Mouse (Mus musculus): Measurements from ENCODE around the gene Zfpm1. TPM values are rescaled to one million over a fixed set of nuclear protein-coding genes. Genes with fewer than 3 reads are reported as not detected.
"Not testable (repeated sequence)": the region's sequence is repeated elsewhere in the genome, so short reads cannot be mapped to it uniquely, and the experiment has no call there.

Zfpm1 gene
- polyA plus RNA-seq, 1 experiment from 2014 or later = 1.5 TPM

DNA sequence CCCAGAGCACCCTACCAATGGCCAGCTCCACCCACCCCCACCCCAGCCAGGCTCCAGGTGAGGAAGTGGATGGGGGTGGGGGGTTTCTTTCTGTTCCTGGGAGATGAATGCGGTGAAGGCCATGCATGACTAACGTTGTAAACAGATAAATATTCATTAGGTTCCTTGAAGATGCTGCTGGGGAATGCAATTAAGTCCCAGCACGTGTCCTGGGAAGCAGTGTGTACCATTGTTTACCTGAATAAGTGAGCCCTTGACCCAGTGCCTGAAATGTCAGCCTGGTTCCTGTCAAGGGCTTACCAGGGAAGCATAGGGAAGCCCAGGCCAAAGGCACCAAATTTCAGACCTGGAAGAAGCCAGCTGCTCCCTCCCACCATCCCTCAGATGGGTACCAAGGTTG, 38.6 kb downstream of the Zfpm1 start:
- H3K9me3 ChIP-seq = no peaks in the 10 kb centered on the region
- 3% methylated on average over 3 of the region's 3 CpGs for WGBS
- no peak overlapping the region for H3K4me2 ChIP-seq
- no peak overlapping the region for H3K27ac ChIP-seq
- H3K27me3 ChIP-seq (replicated peaks) = no peaks in the 10 kb centered on the region
- no peak for ATAC-seq (replicated peaks)
- H3K4me3 ChIP-seq = no peak overlapping the region
- no peaks in the 10 kb centered on the region for H3K36me3 ChIP-seq (replicated peaks)
- no peak overlapping the region for H3K9ac ChIP-seq
- H3K4me1 ChIP-seq = peaks cover 33% of the 10 kb centered on the region

DNA sequence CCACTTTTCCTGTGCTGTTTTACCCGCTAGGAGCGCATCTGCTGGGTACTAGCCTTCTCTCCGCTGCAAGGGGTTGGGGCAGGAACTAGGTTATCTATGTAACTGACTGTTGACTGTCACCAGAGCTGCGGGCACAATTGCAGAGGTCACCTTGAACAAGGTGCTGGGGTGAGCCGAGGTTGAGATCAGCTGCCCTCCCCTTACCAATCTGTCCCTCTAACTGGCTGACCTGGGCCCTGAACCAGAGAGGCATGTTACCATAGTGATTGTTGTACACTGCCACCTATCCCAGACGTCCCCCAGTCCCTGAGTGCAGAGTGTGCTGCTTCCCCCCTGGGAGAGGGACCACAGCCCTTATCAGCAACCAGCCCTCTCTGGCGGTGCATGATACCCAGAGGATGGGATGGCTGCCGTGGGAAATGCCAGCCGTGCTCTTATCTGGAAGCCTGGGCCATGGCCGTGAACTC, 39.5 kb downstream of the Zfpm1 start:
- Histone ChIP-seq H3K9me3 (no peaks in the 10 kb centered on the region), H3K9ac (no peak overlapping the region), H3K27me3 (replicated peaks) (no peaks in the 10 kb centered on the region), H3K27ac (no peak overlapping the region), H3K4me1 (peaks cover 42% of the 10 kb centered on the region), H3K4me3 (no peak overlapping the region), H3K36me3 (replicated peaks) (no peaks in the 10 kb centered on the region), H3K4me2 (no peak overlapping the region)
- WGBS = 66% methylated on average over 10 of the region's 10 CpGs
- ATAC-seq (replicated peaks) = no peak

DNA sequence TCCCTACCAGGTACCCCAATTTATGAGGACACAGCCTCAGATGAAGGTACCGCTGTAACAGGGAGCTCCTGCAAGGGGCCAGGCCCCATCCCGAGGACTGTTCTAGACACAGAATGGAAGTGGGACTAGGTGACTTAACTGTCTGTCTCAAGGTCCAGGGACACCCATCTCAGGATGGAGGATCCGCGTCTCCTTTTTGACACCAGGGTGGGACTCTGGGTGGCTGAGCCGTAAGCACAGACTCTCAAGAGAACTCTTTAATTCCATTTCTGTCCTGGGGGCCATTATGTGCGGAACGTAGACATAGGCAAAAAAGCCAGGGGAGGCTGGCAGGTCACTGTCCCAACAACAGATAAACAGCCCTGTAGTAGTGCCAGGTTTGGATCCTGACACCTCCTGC, 40.2 kb downstream of the Zfpm1 start:
- H3K4me2 ChIP-seq = no peak overlapping the region
- H3K27me3 ChIP-seq (replicated peaks) = no peaks in the 10 kb centered on the region
- H3K36me3 ChIP-seq (replicated peaks) = no peaks in the 10 kb centered on the region
- no peak overlapping the region for H3K9ac ChIP-seq
- H3K27ac ChIP-seq = no peak overlapping the region
- H3K4me3 ChIP-seq = no peak overlapping the region
- ATAC-seq (replicated peaks) = no peak
- WGBS = 90% methylated on average over 7 of the region's 7 CpGs
- no peaks in the 10 kb centered on the region for H3K9me3 ChIP-seq
- peaks cover 42% of the 10 kb centered on the region for H3K4me1 ChIP-seq

DNA sequence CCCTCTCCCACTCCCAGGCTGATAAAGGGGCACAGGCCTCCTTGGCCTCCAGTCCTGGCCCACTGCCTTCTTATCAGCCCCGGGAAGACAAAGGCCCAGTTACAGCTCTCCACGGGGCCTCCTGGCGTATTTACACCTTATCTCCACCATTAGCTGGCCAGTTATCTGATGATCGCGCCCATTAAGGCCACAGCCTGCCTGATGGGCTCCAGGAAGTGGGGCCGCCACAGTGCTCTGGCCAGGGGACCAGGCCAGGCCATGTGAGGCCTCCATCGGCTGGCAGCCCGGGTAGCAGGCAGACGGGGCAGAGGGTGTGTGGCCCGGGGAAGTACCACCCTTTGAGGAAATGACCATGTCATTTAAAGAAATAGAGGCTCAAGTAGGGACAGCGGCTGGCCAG, 40.9 kb downstream of the Zfpm1 start:
- Histone ChIP-seq H3K27me3 (replicated peaks) (no peaks in the 10 kb centered on the region), H3K9ac (no peak overlapping the region), H3K4me1 (peaks cover 42% of the 10 kb centered on the region), H3K4me2 (no peak overlapping the region), H3K27ac (no peak overlapping the region), H3K4me3 (no peak overlapping the region), H3K36me3 (replicated peaks) (no peaks in the 10 kb centered on the region), H3K9me3 (no peaks in the 10 kb centered on the region)
- no peak for ATAC-seq (replicated peaks)
- 63% methylated on average over 11 of the region's 11 CpGs for WGBS

DNA sequence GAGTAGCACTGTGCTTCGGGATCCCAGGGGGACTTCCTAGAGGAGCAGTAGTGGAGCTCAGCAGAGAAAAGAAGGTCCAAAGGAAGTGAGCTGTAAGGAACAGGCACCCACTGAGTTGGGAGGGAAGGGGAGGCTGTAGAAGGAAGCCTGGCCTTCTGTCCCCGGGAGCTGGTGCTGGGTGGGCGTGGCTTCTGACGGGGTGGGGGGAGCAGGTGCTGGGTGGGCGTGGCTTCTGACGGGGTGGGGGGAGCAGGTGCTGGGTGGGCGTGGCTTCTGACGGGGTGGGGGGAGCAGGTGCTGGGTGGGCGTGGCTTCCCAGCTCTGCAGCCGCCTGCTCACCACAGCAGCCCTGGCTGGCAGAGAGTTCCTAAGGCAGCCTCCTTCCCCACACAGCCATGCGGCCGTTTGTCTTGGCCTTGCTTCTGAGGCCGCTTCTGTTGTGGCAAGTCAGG, 42.0 kb downstream of the Zfpm1 start:
- Histone ChIP-seq H3K4me1 (peaks cover 46% of the 10 kb centered on the region), H3K27ac (0 out of 2 replicates have a peak overlapping the region, but pooled peaks have one; percentile 12)
- H3K27me3 ChIP-seq (replicated peaks); H3K9ac ChIP-seq; H3K4me3 ChIP-seq; H3K9me3 ChIP-seq; H3K36me3 ChIP-seq (replicated peaks); ATAC-seq (replicated peaks); H3K4me2 ChIP-seq: not testable (repeated sequence)
- 7% methylated on average over 11 of the region's 13 CpGs for WGBS

DNA sequence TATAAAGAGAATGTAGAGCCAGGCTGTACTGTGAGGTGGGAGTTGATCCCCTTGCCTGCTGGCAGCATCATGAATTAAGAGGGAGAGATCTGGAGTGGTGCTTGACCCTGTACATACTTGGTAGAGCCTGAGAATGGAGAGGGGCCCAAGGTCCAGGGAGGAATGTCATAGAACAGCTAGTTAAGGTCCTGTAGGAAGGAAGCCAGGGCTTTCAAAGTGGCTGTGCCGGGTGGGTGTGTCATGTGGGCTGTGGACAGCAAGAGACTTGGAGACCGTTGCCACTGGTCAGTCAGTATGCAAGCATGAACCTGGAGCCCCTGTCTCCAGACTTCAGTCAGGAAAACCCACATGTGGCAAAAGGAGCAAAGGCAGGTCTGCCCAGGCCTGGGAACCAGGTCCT, 43.3 kb downstream of the Zfpm1 start:
- Histone ChIP-seq H3K9me3 (no peaks in the 10 kb centered on the region), H3K36me3 (replicated peaks) (no peaks in the 10 kb centered on the region), H3K4me1 (peaks cover 52% of the 10 kb centered on the region), H3K9ac (no peak overlapping the region), H3K27me3 (replicated peaks) (no peaks in the 10 kb centered on the region), H3K4me3 (no peak overlapping the region), H3K27ac (no peak overlapping the region), H3K4me2 (no peak overlapping the region)
- ATAC-seq (replicated peaks) = no peak
- WGBS = 64% methylated on average over 2 of the region's 2 CpGs

DNA sequence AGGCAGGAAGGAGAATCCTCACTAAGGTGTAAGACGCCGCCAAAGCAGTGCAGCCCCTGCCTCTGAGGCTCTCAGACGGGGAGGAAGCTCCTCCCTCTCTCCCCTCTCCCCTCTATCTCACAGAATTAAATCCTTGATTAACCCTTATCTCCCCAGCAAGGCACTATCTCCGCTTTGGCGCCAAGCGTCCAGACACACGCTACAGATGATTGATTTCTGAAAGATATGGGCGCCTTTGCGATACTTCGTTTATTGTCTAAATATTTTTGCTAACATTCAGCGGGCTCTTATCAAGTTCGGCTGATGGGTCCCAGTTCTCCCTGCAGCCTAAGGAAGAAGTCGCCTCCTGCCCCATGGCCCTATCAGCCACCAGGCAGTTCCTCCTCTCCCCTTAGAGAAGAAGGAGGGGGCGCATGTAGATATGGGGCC, 44.2 kb downstream of the Zfpm1 start:
- H3K4me3 ChIP-seq = 0 out of 2 replicates have a peak overlapping the region, but pooled peaks have one; percentile 7
- H3K9ac ChIP-seq = 0 out of 2 replicates have a peak overlapping the region, but pooled peaks have one; percentile 31
- H3K27me3 ChIP-seq (replicated peaks) = no peaks in the 10 kb centered on the region
- 10% methylated on average over 14 of the region's 14 CpGs for WGBS
- H3K9me3 ChIP-seq = no peaks in the 10 kb centered on the region
- H3K27ac ChIP-seq = no peak overlapping the region
- H3K4me2 ChIP-seq = peak overlapping the region; percentile 35
- no peak for ATAC-seq (replicated peaks)
- H3K36me3 ChIP-seq (replicated peaks) = no peaks in the 10 kb centered on the region
- H3K4me1 ChIP-seq = peaks cover 48% of the 10 kb centered on the region

DNA sequence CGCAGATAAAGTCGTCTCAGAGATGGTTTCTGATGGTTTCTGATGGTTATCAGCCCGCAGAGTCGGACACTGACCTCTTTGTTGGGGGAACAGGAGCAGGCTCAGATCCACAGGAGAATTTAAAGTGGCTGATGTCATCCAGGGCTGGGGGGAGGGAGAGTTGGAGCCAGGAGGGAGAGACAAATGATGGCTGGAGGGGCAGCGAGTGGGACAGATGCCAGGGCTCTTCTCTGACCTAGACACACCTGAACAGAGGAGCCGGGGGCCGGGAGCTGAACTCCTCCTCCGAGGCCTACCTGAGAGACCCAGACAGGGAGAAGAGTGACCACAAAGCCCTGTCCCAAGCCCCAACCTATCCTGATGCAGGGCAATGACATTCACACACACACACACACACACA, 47.1 kb downstream of the Zfpm1 start:
- H3K27me3 ChIP-seq (replicated peaks) = peaks cover 1% of the 10 kb centered on the region; the same call in 1 of the 2 replicates
- H3K4me3 ChIP-seq = no peak overlapping the region
- ATAC-seq (replicated peaks) = no peak
- H3K4me2 ChIP-seq = no peak overlapping the region
- peaks cover 41% of the 10 kb centered on the region for H3K4me1 ChIP-seq
- H3K27ac ChIP-seq = peak overlapping the region; percentile 54
- 76% methylated on average over 8 of the region's 8 CpGs for WGBS
- no peaks in the 10 kb centered on the region for H3K36me3 ChIP-seq (replicated peaks)
- H3K9ac ChIP-seq = no peak overlapping the region
- H3K9me3 ChIP-seq = no peaks in the 10 kb centered on the region

DNA sequence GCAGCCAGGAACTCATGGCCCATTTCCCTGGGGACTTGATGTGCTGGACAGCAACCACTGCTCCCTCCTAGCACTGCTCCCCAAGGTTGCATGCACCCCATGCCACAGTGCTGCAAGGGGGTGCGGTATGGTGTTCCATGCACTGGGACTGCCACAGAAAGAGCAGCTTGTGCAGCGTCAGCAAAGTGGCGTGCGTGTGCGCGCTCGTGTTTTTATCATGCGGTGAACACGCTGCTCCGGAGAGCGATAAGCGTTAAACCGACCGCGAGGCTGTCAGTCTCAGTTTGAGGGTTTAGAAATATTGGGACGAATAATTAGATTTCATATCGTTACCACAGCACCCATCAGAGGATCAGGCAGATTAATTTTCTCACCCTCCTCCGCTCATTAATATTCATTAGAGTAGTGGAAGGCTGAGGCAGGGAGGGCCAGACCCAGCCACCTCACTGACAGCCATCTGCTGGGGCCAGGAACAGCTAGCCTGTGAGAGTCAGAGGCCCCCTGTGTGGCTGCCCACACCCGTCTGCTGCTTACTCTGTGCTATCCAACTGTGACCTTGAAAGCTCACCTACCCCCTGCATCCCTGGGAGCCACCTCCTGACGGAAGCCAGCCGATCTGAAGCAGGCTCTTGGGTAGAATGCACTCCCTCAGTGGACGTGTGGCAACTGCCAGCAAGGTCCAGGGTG, 47.8 kb downstream of the Zfpm1 start:
- Histone ChIP-seq H3K27ac (peak overlapping the region; percentile 54), H3K4me3 (no peak overlapping the region), H3K9ac (no peak overlapping the region), H3K4me2 (no peak overlapping the region), H3K27me3 (replicated peaks) (peaks cover 8% of the 10 kb centered on the region; the same call in 1 of the 2 replicates), H3K4me1 (peaks cover 35% of the 10 kb centered on the region), H3K9me3 (no peaks in the 10 kb centered on the region), H3K36me3 (replicated peaks) (no peaks in the 10 kb centered on the region)
- 52% methylated on average over 22 of the region's 22 CpGs for whole genome bisulfite sequencing
- peak; percentile 21; the same call in 1 of the 2 replicates for ATAC-seq (replicated peaks)

DNA sequence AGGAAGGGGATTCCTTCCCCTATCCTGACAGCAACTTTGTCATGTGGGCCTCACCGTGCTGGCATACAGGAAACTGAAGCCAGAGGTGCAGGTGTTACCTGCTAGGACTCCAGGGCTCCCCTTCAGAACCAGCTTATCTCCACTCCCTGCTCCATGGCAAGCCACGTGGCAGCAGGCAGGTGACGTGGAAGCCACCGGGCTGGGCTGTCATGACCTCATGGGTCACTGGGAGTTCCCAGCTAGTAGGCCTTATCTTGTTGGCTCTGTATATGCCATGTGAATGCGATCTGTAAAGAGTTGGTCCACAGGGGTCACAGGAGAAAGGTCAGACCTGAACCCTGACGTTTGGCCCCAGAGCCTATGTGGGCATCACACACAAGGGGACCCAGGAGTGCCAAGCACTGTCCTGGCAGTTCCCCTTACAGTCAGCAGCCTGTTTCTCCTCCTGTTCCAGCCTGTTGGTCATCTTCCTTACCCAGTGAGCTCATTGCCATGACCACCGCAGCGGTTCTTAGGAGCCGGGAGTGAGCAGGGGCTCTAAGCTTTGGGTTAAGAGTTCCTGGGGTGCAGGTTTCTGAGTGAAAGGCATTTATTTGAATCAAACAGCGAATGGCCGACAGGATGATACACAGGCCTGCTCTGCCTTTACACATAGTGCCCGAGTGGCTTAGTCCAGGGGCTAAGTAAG, 48.6 kb downstream of the Zfpm1 start:
- WGBS = 72% methylated on average over 12 of the region's 12 CpGs
- H3K4me2 ChIP-seq = no peak overlapping the region
- H3K4me3 ChIP-seq = no peak overlapping the region
- H3K9ac ChIP-seq = no peak overlapping the region
- peaks cover 30% of the 10 kb centered on the region for H3K4me1 ChIP-seq
- peaks cover 16% of the 10 kb centered on the region for H3K27me3 ChIP-seq (replicated peaks)
- no peak for ATAC-seq (replicated peaks)
- no peaks in the 10 kb centered on the region for H3K9me3 ChIP-seq
- H3K27ac ChIP-seq = peak overlapping the region; percentile 45; the same call in 1 of the 2 replicates
- no peaks in the 10 kb centered on the region for H3K36me3 ChIP-seq (replicated peaks)

DNA sequence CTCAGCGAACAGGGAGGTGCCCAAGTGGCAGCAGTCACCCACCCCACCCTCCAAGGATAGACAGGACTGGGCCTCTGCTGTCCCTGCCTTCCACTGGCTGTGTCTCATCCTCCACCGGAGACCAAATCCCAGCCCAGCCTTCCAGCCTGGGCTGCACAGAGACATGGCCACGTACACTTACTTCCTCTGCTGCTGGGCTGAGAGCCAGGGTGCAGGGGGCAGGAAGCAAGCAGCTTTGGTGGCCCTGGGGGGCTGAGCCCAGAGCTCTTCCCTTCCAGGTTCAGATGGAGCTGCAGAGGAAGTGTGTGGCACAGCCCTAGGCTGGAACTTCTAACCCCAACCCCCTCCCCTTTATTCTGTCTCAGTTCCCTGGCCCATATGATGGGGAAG, 49.2 kb downstream of the Zfpm1 start:
- ATAC-seq (replicated peaks) = no peak
- Histone ChIP-seq H3K27ac (no peak overlapping the region), H3K36me3 (replicated peaks) (no peaks in the 10 kb centered on the region), H3K4me1 (peaks cover 30% of the 10 kb centered on the region), H3K4me2 (no peak overlapping the region), H3K4me3 (no peak overlapping the region), H3K27me3 (replicated peaks) (peaks cover 18% of the 10 kb centered on the region), H3K9me3 (no peaks in the 10 kb centered on the region), H3K9ac (no peak overlapping the region)
- 71% methylated on average over 3 of the region's 3 CpGs for WGBS

DNA sequence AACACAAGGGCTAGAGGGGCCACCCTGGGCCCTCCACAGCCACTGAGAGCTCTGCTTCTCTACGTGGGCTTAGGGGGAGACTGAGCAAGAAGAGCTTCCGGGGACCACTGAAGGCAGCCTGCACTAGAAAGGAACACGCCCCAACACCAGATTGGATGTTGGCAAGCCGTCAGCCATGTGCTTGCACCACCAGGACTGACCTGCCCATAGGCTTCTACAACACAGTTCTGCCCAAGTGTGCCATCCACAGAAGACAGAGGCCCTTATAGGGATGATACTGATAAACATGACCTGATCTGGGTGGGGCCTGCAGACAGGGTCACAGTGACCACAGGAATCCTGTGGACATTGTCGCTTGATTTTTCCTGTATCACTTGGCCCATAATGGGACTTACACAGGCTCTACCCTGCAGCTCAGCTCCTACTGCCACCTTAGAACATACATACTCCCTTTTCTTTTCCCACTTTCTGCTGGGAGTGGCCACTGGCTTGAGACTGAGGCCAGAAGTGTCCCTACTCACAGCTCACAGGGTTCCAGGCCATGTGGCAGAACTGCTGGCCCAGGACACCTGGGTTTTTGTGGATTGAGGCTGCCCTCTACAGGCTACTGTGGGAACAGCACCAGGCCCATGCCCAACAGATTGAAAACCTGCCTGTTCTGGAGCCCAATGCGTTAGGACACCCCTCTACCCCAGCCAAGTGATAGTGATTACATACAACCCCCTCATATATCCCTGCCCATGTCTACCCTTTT, 51.0 kb downstream of the Zfpm1 start:
- 75% methylated on average over 6 of the region's 6 CpGs for WGBS
- no peak overlapping the region for H3K27ac ChIP-seq
- no peaks in the 10 kb centered on the region for H3K9me3 ChIP-seq
- H3K27me3 ChIP-seq (replicated peaks) = peaks cover 35% of the 10 kb centered on the region
- no peak overlapping the region for H3K4me2 ChIP-seq
- H3K4me1 ChIP-seq = peaks cover 33% of the 10 kb centered on the region
- H3K4me3 ChIP-seq = no peak overlapping the region
- H3K9ac ChIP-seq = no peak overlapping the region
- H3K36me3 ChIP-seq (replicated peaks) = no peaks in the 10 kb centered on the region
- no peak for ATAC-seq (replicated peaks)

All from midbrain, embryonic 15.5 days (tissue).